In the genomic region with DNA sequence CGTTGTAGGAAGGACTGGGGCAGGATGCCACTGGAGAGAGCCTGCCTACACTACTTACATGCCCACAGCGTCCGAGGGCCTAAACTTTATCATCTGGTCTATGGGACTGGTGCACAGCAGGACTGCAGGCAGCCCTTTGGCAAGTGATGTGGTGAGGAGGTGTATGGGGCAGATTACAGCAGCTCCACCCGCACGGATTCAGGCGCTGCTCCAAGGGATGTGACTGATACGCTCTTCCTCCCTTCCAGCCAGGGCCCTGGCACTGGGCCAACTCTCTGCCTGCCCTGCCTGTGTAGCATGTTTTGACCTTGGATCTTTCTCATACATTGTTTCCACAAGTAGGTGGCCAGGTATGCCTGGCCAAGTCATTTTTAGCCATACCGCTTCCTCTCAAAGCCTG, we compare ENCODE assay signal across 9 mouse cellular contexts. TPM values are rescaled to one million over a fixed set of nuclear protein-coding genes. Genes with fewer than 3 reads are reported as not detected.
A peak's percentile ranks its signal among the peaks of the same experiment; 100 is the strongest.
DNase-seq lines count a peak whose midpoint lies in the region; ATAC-seq lines count a peak whose summit lies in the region.
"Had no signal": no experiment of that assay in that cellular context is flagged by ENCODE, and none has a peak within 500 bp of the region (broad histone marks: within the 10 kb centered on the region; RNA-seq: fewer than 3 reads in every experiment).

No protein-coding gene starts in this region.

- peaks cover 8% of the 10 kb centered on the region; the same call in 1 of the 2 replicates for H3K4me1 ChIP-seq in hindbrain, embryonic 15.5 days (replicated peaks)
- no peaks in the 10 kb centered on the region for H3K4me1 ChIP-seq in hindbrain, embryonic 11.5 days (replicated peaks; ENCODE audit: control insufficient read depth, insufficient read depth, low read length)
- peaks cover 25% of the 10 kb centered on the region for H3K4me1 ChIP-seq in liver, embryonic 13.5 days (replicated peaks)
- peaks cover 32% of the 10 kb centered on the region for H3K4me1 ChIP-seq in stomach, embryonic 15.5 days
- H3K4me1 ChIP-seq in midbrain, embryonic 15.5 days, result peaks cover 5% of the 10 kb centered on the region; the same call in 1 of the 2 replicates

- H3K36me3 ChIP-seq in hindbrain, embryonic 15.5 days, result no peaks in the 10 kb centered on the region
- no peaks in the 10 kb centered on the region for H3K36me3 ChIP-seq in hindbrain, embryonic 11.5 days (ENCODE audit: control insufficient read depth, insufficient read depth, low read length)
- no peaks in the 10 kb centered on the region for H3K36me3 ChIP-seq in liver, embryonic 13.5 days
- H3K36me3 ChIP-seq in stomach, embryonic 15.5 days, result no peaks in the 10 kb centered on the region
- H3K36me3 ChIP-seq in midbrain, embryonic 15.5 days (replicated peaks), result no peaks in the 10 kb centered on the region

- DNase-seq in hindbrain, embryonic 11.5 days (ENCODE audit: low spot score), result no peak
- DNase-seq in adrenal gland, adult (ENCODE audit: inconsistent age in 2 of 2, low spot score in 1 of 2), result peak; percentile 78 to 90
- peak; percentile 91 for DNase-seq in heart, postnatal 4 days
- no peak for DNase-seq in liver, embryonic 13.5 days

- no peaks in the 10 kb centered on the region for H3K27me3 ChIP-seq in hindbrain, embryonic 15.5 days
- H3K27me3 ChIP-seq in hindbrain, embryonic 11.5 days (ENCODE audit: control insufficient read depth, insufficient read depth, low read length), result no peaks in the 10 kb centered on the region
- H3K27me3 ChIP-seq in liver, embryonic 13.5 days, result no peaks in the 10 kb centered on the region
- H3K27me3 ChIP-seq in stomach, embryonic 15.5 days (replicated peaks), result no peaks in the 10 kb centered on the region
- no peaks in the 10 kb centered on the region for H3K27me3 ChIP-seq in midbrain, embryonic 15.5 days (replicated peaks)

- H3K9ac ChIP-seq in hindbrain, embryonic 15.5 days, result 0 out of 2 replicates have a peak overlapping the region, but pooled peaks have one; percentile 9
- H3K9ac ChIP-seq in hindbrain, embryonic 11.5 days (ENCODE audit: low read depth, low read length), result no peak overlapping the region
- no peak overlapping the region for H3K9ac ChIP-seq in liver, embryonic 13.5 days
- H3K9ac ChIP-seq in stomach, embryonic 15.5 days, result no peak overlapping the region
- no peak overlapping the region for H3K9ac ChIP-seq in midbrain, embryonic 15.5 days

- H3K4me3 ChIP-seq in hindbrain, embryonic 15.5 days, result no peak overlapping the region
- H3K4me3 ChIP-seq in hindbrain, embryonic 11.5 days (ENCODE audit: low read depth, low read length), result no peak overlapping the region
- no peak overlapping the region for H3K4me3 ChIP-seq in liver, embryonic 13.5 days (replicated peaks)
- H3K4me3 ChIP-seq in stomach, embryonic 15.5 days (replicated peaks), result no peak overlapping the region
- no peak overlapping the region for H3K4me3 ChIP-seq in midbrain, embryonic 15.5 days

- no peak overlapping the region for H3K27ac ChIP-seq in hindbrain, embryonic 15.5 days (replicated peaks)
- H3K27ac ChIP-seq in hindbrain, embryonic 11.5 days (ENCODE audit: low read depth, low read length), result no peak overlapping the region
- H3K27ac ChIP-seq in liver, embryonic 13.5 days, result no peak overlapping the region
- H3K27ac ChIP-seq in stomach, embryonic 15.5 days, result peak overlapping the region; percentile 74
- no peak overlapping the region for H3K27ac ChIP-seq in midbrain, embryonic 15.5 days

- no peaks in the 10 kb centered on the region for H3K9me3 ChIP-seq in hindbrain, embryonic 15.5 days
- H3K9me3 ChIP-seq in hindbrain, embryonic 11.5 days (ENCODE audit: control insufficient read depth, low read length), result no peaks in the 10 kb centered on the region
- H3K9me3 ChIP-seq in liver, embryonic 13.5 days (replicated peaks), result no peaks in the 10 kb centered on the region
- H3K9me3 ChIP-seq in stomach, embryonic 15.5 days, result no peaks in the 10 kb centered on the region
- H3K9me3 ChIP-seq in midbrain, embryonic 15.5 days, result no peaks in the 10 kb centered on the region

- no peak overlapping the region for H3K4me2 ChIP-seq in hindbrain, embryonic 15.5 days
- H3K4me2 ChIP-seq in hindbrain, embryonic 11.5 days (replicated peaks; ENCODE audit: low read depth, low read length), result no peak overlapping the region
- no peak overlapping the region for H3K4me2 ChIP-seq in liver, embryonic 13.5 days
- no peak overlapping the region for H3K4me2 ChIP-seq in stomach, embryonic 15.5 days
- H3K4me2 ChIP-seq in midbrain, embryonic 15.5 days, result no peak overlapping the region

- WGBS in hindbrain, embryonic 15.5 days, result 44% methylated on average over 8 of the region's 8 CpGs
- 73% methylated on average over 8 of the region's 8 CpGs for WGBS in hindbrain, embryonic 11.5 days
- 56% methylated on average over 8 of the region's 8 CpGs for WGBS in liver, embryonic 13.5 days (ENCODE audit: insufficient replicate concordance)
- 40% methylated on average over 8 of the region's 8 CpGs for WGBS in stomach, embryonic 15.5 days
- 57% methylated on average over 8 of the region's 8 CpGs for WGBS in midbrain, embryonic 15.5 days

- ATAC-seq in hindbrain, embryonic 15.5 days (ENCODE audit: low FRiP score, low read depth), result no peak
- no peak for ATAC-seq in hindbrain, embryonic 11.5 days (ENCODE audit: low FRiP score)
- ATAC-seq in erythroid progenitor cell, adult 5-6 weeks (replicated peaks; ENCODE audit: low FRiP score, poor library complexity, severe bottlenecking), result peak; percentile 25; the same call in 1 of the 2 replicates
- 0 out of 2 replicates have a peak, but pooled peaks have one; percentile 24 for ATAC-seq in liver, embryonic 13.5 days (ENCODE audit: low read depth)
- ATAC-seq in stomach, embryonic 15.5 days (ENCODE audit: insufficient read depth, low FRiP score, low read depth), result peak; percentile 37; the same call in 1 of the 2 replicates
- ATAC-seq in midbrain, embryonic 15.5 days (replicated peaks), result no peak

RNA-seq across cellular contexts. Expression of a gene that starts 11.4 kb away (rescaled TPM):
- polyA plus RNA-seq in hindbrain, embryonic 15.5 days (2015; fragmentation: Nextera tagmentation; extraction: Ambion mirVana), result 16.0 and 17.1 TPM in 2 replicates
- 19.2 and 22.7 TPM in 2 replicates for polyA plus RNA-seq in hindbrain, embryonic 11.5 days (2014; fragmentation: Nextera tagmentation; extraction: Ambion mirVana)
- not detected in 2 replicates for total RNA-seq in erythroid progenitor cell, adult 5-6 weeks (2015; ENCODE audit: low replicate concordance)
- 0.90 and 5.5 TPM in 2 replicates for total RNA-seq in erythroid progenitor cell, adult 5-6 weeks (2017; ENCODE audit: low replicate concordance)
- total RNA-seq in heart, postnatal 4 days (2021), result 1 to 10 TPM; 4.4 to 4.7 TPM
- 4.3 and 4.5 TPM in 2 replicates for polyA plus RNA-seq in liver, embryonic 13.5 days (2015; fragmentation: Nextera tagmentation; extraction: Ambion mirVana)
- polyA plus RNA-seq in stomach, embryonic 15.5 days (2015; fragmentation: Nextera tagmentation; extraction: Ambion mirVana), result 64.2 and 77.2 TPM in 2 replicates
- polyA plus RNA-seq in midbrain, embryonic 15.5 days (2015; fragmentation: Nextera tagmentation; extraction: Ambion mirVana), result 9.3 and 10.3 TPM in 2 replicates
- total RNA-seq: CH12.LX had no signal

RNA-seq across cellular contexts. Expression of a gene that starts 41.6 kb away (rescaled TPM):
- polyA plus RNA-seq in hindbrain, embryonic 15.5 days (2015; fragmentation: Nextera tagmentation; extraction: Ambion mirVana), result 564 and 566 TPM in 2 replicates
- 430 and 463 TPM in 2 replicates for polyA plus RNA-seq in hindbrain, embryonic 11.5 days (2014; fragmentation: Nextera tagmentation; extraction: Ambion mirVana)
- 242 and 276 TPM in 2 replicates for total RNA-seq in erythroid progenitor cell, adult 5-6 weeks (2015; ENCODE audit: low replicate concordance)
- total RNA-seq in erythroid progenitor cell, adult 5-6 weeks (2017; ENCODE audit: low replicate concordance), result 439 and 531 TPM in 2 replicates
- 100 to 1,000 TPM; 247 to 254 TPM for total RNA-seq in heart, postnatal 4 days (2021)
- polyA plus RNA-seq in liver, embryonic 13.5 days (2015; fragmentation: Nextera tagmentation; extraction: Ambion mirVana), result 312 and 331 TPM in 2 replicates
- polyA plus RNA-seq in stomach, embryonic 15.5 days (2015; fragmentation: Nextera tagmentation; extraction: Ambion mirVana), result 605 and 630 TPM in 2 replicates
- 635 and 653 TPM in 2 replicates for polyA plus RNA-seq in midbrain, embryonic 15.5 days (2015; fragmentation: Nextera tagmentation; extraction: Ambion mirVana)

RNA-seq across cellular contexts. Expression of a gene that starts 41.9 kb away (rescaled TPM):
- polyA plus RNA-seq in hindbrain, embryonic 15.5 days (2015; fragmentation: Nextera tagmentation; extraction: Ambion mirVana), result 44.3 and 44.4 TPM in 2 replicates
- 17.3 and 18.2 TPM in 2 replicates for polyA plus RNA-seq in hindbrain, embryonic 11.5 days (2014; fragmentation: Nextera tagmentation; extraction: Ambion mirVana)
- 2.2 and 23.5 TPM in 2 replicates for total RNA-seq in erythroid progenitor cell, adult 5-6 weeks (2015; ENCODE audit: low replicate concordance)
- 3.6 and 4.6 TPM in 2 replicates for total RNA-seq in erythroid progenitor cell, adult 5-6 weeks (2017; ENCODE audit: low replicate concordance)
- total RNA-seq in heart, postnatal 4 days (2021), result 10 to 100 TPM; 19.4 to 20.6 TPM
- polyA plus RNA-seq in liver, embryonic 13.5 days (2015; fragmentation: Nextera tagmentation; extraction: Ambion mirVana), result 11.8 and 14.3 TPM in 2 replicates
- polyA plus RNA-seq in stomach, embryonic 15.5 days (2015; fragmentation: Nextera tagmentation; extraction: Ambion mirVana), result 27.0 and 28.4 TPM in 2 replicates
- polyA plus RNA-seq in midbrain, embryonic 15.5 days (2015; fragmentation: Nextera tagmentation; extraction: Ambion mirVana), result 49.5 and 55.4 TPM in 2 replicates

Comparison
In these comparisons a context has a peak if more than half of its experiments do, and no peak if none do; other contexts are left out.
1. ATAC-seq: peak in erythroid progenitor cell, adult 5-6 weeks (single experiment), liver, embryonic 13.5 days (single experiment) and stomach, embryonic 15.5 days (single experiment); none in hindbrain, embryonic 15.5 days (single experiment), hindbrain, embryonic 11.5 days (single experiment) and midbrain, embryonic 15.5 days (single experiment).
2. DNase-seq: peak in adrenal gland, adult (2 of 2) and heart, postnatal 4 days (single experiment); none in hindbrain, embryonic 11.5 days (single experiment) and liver, embryonic 13.5 days (single experiment).